Mouse (Mus musculus): ENCODE data around the gene Jag2.

Jag2 gene

DNA sequence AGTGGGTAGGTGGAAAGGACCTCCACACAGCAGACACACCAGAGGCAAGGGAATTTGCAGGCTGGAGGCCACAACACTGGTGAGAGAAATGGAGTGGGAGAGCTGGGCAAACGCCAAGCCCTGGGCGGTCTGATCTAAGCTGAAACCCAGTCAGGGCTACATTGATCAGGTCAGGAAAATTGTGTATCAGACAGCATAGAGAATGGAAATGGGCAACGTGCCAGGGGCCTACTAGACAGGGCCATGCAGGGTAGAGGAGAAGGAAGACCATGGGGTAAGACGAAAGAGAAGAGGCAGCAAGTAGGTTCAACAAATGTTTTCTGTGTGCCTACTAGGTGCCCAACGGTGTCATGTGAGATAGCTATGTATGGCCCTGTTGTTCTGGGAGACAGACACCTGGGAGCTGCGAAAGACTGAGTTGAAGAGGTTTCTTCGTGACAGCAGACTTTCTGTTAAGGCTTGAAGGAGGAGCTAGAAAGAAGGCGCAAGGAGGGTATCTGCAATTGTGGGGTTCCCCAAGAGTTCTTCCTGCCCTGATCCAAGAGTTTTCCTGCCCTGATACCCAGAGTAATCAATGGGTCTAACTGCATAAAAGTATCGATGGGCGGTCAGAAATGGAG, 11.7 kb upstream of the Jag2 start:
- in situ Hi-C loops (cut with MboI): no loop called here

DNA sequence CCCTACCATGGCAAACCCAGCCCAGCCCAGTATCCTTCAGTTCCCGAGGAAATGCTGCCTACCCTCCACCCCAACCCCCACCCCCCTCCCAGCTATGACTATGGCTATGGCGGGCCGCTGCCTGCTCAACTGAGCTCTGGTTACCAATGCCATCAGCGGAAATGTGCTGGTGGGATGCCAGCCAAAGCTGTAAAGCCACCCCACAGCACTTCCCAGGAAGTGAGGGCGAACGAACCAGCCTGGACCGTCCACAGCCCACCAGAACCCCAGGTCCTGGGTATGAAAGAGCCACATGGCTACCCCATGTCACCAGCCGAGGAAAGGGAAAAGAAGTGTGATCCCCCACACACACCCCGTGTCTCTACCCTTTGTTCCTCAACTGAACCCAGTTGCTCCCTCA, 11.1 kb upstream of the Jag2 start:
- in situ Hi-C loops (cut with MboI): no loop called here

DNA sequence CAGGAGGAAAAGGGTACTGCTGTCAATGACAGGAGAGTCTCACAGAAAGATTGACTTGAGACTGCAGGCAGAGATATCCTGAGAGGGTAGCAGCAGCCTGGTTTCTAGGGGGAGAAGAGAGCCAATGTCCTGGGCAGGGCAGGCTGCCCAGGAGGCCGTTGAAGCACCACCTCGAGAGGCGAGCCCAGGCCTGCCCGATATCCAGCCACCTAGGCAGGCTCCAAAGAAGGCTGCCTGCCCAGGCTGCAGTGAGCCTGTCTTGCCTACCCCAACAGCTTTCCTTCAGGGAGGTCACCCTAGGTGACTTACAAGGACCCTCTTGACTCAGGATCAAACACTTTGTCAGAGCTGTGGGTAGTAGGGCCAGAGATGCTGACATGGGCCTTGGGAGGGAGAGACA, 10.7 kb upstream of the Jag2 start:
- in situ Hi-C loops (cut with MboI): no loop called here

DNA sequence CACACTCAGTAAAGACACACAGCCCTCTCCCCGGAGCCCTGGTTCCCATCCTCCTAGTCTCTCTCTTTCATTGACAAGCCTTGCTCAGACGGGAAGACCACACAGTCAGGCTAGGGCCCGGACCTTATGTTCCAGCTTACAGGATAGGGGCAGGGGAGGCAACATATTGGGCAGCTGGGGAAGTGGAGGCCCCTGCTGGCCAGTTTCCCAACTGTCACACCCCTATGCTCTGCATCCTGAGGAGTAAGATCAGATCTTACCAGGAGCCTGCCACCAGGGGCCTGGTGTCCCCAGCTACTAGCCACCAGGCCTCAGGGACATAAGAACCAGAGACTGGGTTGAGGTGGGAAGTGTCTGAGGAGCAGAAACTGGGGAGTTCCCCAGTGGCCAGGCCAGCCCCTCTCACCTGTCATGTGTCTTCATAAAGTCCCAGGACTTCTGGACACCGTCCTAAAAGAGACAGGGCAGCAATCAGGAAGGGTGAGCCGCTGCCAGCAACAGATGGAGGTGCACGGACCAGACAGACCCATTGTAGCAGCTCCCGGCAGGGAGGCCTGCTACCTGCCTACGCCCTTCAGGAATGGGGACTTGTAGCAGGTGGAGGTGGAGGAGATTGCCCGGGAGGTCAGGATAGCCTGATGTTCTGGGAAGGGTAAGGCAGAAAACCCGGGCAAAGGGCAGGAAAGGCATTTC, 9.4 kb upstream of the Jag2 start:
- in situ Hi-C loops (cut with MboI): no loop called here

DNA sequence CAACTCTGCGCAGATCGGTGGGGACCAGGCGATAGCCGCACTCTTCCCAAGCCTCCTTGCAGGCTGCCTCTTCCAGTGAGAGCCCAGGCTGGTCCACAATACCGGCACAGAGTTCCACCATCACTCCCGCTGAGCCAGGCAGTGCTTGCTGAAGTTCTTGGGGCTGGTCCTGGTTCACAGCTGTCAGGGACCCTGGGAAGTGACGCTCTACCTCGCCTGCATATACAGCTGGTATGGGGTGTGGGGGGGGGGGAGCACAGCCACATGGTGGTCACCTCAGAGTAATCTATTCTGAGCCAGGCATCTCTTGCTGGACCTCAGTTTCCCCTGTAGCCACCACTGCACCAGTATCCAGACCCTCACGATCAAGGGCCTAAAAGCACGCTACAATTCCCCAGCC, 8.8 kb upstream of the Jag2 start:
- in situ Hi-C loops (cut with MboI): no loop called here

DNA sequence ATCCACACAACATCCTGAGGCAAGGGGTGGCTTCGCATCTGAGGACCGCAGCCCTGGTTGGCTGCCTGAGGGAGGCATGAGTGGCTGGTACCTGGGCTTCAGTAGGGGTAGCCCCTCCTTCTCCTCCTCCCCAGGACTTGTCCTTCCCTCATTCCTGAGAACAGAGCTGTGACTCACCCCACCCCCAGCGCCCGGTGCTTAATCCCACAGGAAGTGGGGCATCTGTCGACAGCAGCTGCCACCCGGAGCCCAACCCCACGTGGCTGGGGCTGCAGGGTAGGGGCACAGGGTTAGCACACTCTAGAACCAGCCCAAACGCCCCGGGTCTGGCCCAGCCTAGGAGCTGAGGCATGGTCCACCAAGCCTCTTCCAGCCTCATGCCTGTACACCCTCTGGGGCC, 8.3 kb upstream of the Jag2 start:
- in situ Hi-C loops (cut with MboI): no loop called here

DNA sequence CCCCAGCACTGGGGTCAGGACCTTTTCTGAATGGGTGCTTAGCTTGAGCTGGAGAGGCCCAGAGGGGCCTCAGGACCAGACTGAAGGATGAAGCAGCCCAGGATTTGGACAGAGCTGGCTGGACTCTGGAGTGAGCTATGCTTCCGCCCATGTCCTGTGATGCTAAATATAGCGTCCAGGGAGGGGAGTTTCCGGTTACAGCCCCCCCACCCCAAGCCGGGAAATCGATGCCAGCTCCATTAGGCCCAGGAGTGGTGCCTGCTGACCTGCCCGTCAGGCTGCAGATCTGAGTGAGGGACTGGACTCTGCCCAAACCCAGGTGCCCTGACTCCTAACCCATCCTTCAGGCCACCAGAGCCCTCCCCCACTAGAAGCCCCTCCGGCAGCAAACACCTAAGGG, 3.1 kb upstream of the Jag2 start:
- in situ Hi-C loops (cut with MboI): no loop called here

DNA sequence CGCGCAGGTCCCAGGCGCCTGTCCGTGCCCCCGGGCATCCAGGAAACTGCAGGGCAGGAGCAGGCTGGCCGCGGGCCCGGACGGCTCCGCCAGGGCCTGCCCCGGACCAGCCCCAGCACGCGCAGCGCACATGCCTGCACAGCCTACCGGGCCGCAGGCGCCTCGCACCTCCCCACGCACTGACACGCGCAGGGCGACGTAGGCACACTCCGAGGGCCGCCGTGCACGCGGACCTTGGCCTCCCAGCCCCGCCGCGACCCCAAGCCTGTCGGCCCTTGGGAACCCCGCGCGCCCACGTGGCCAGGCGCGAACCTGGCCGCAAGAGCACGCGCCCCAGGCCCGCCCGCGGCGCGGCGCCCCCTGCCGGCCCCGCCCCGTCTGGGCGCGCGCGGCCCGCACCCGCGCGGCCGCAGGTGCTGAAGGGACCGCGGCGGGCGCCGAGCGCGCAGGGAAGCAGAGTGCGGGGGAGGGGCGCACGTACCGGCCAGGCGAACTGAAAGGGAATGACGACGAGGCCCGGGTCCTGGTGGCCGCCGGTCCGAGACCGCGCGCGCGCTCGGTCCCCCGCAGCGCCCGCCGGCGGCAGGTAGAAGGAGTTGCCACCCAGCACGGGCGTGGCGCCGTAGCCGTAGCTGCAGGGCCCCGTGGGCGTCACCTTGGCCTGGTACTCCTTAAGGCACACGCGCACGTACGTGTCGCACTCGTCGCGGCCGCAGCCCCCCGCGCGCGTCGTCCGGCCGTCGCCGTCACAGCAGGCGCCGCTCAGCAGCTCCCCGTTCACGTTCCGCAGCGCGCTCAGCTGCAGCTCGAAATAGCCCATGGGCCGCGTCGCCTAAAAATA, 955 bp downstream of the Jag2 start:
- in situ Hi-C loops (cut with MboI): no loop called here

DNA sequence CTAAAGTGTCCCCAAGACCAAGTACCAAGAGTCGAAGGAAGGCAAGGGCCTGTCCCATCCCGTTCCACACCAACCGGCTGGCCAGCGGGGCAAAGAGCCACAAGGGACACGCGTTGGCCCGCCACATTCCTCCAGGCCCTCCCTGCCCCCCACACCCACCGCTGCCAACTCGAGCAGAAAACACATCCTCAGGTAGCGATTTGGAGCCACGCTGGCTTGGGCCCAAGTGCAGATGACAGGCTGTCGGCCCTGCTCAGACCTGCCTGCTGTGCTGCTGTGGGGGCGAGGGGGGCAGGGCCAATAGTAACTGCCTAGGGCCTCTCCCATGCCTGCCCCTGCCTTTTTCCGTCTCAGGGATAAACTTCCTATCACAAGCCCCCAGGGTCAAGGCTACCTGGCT, 2.3 kb downstream of the Jag2 start:
- in situ Hi-C loops (cut with MboI): no loop called here

DNA sequence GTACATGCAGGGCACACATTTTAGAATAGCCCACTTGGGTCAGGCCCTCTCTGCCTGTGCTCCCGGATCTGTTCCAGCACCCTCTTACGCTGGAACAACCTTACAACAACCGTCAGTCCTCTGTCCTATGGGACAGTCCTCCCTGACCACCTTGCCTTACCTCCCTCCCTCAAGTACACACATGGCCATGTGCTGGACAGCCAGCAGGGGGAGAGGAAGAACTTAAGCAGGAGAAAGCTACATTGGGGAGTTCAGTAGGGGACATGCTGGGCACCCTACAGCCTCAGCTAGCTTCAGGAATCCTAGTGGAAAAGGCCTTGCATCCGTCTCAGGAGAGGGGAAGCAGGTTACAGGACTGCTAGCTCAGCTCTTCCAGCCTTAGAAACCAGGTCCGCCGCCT, 3.6 kb downstream of the Jag2 start:
- in situ Hi-C loops (cut with MboI): no loop called here

DNA sequence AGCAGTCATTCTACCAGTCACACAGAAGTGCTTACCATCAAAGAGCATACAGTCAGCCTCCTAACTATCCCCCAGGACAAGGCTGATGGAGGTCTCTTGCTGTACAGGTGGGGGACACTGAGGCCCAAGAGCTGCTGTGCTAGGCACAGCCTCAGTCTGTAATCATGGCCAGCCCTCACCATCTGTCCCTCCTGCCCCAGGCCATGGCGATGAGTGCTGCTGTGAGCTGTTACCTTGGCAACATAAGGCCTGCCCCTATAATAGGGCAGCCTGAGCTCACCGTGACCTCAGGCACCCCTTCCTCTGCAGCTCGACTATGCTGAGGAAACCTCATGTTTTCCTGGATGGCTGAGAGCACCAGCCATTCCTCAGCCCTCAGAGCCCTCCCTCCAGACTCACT, 7.0 kb downstream of the Jag2 start:
- in situ Hi-C loops (cut with MboI): no loop called here

DNA sequence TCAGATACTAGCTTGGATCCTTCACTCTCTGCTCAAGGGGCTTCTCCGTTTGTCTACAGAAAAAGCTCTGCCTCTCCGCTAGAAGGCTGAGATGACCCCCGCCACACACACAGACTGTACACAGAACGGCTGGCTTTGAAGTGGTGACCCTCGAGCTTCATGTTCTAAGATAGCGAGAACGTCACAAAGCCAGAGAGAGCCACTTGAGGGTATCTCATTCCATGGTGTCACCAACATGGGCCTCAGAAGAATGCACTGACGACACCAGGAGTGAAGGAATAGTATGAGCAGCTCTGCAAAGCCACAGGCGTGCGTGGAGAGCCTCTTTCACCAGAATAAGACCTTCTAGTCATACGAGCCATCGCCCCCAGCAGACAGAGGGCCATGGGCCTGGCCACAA, 8.1 kb downstream of the Jag2 start:
- in situ Hi-C loops (cut with MboI): no loop called here

DNA sequence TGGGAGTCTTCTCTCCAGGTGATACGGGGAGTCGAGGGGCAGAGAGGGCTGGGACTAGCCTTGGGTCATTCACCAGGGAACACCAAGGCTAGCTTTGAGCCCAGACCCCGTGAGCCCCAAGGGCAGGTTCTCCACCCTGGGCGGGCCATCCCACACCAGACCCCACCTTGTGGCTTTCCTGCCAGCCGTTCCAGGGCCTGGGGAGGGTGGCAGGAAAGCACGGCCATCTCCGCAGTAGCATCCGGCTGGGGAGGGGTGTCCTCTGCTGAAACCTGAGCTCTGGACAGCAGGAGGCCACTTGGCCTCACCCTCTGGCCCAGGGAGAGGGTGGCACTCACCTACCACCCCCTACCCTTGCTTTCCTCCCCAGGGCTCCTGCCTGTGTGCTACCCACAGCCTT, 11.7 kb downstream of the Jag2 start:
- in situ Hi-C loops (cut with MboI): no loop called here

DNA sequence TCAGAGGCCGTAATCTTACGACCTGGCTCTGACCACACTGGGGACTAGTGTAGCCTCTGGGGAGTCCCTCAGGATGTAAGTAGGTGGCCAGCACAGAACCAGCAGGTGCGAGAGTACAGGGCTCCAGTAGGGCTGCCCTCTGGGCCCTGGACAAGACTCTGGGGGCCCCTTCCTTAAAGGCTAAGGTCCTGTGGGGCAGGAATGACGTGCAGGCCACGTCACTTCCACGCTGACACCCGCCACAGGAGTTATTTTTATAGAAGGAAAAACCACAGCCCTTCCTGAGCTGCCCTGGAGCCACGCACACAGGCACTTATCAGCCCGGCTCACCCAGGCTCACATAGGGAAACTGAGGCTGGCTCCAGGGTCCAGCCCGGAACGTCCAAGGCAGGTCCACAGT, 12.1 kb downstream of the Jag2 start:
- in situ Hi-C loops (cut with MboI): no loop called here

DNA sequence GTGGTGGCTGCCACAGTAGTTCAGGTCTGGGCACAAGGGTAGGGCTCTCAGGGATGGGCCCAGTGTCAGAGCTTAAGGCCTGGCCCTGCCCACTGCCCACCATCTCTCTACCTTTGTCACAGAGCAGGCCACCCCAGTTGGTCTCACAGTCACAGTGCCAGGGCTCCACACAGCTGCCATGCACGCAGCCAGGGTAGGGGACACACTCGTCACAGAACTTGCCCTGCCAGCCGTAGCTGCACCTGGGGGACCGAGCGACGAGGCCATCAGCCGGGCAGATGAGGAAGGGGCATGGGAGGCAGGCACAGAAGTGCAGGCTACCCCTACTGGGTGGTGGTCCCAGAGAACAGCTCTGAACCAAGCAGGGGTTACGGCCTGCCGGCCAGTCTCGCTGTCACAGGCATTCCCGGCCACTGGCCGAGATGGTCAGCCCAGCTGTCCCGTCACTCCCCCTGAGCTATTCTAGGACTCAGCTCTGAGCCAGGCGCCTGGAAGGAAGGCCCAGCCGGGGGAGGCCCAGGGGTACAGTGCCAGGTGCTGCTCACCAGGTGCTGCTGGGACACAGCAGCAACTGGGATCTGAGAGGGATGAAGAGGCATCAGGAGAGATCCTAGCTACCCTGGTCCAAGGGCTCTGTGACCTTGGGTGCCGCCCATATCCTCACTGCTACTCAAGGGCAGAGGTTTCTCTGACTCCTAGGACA, 12.7 kb downstream of the Jag2 start:
- in situ Hi-C loops (cut with MboI): no loop called here

DNA sequence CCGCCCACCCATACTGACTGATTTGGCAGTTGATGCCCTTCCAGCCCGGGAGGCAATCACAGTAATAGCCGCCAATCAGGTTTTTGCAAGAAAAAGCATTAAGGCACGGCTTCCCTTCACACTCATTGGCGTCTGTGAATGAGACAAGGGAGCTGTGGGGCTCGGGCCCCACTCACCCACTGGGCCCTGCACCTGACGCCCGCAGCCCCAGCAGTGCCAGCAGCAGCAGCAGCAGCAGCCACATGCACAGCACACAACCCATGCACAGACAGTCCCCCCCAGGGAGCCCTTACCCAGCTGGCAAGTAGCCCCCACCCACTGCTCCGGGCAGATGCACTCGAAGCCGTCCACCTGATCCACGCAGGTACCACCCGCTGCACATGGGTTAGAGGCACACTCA, 14.0 kb downstream of the Jag2 start:
- in situ Hi-C loops (cut with MboI): no loop called here

DNA sequence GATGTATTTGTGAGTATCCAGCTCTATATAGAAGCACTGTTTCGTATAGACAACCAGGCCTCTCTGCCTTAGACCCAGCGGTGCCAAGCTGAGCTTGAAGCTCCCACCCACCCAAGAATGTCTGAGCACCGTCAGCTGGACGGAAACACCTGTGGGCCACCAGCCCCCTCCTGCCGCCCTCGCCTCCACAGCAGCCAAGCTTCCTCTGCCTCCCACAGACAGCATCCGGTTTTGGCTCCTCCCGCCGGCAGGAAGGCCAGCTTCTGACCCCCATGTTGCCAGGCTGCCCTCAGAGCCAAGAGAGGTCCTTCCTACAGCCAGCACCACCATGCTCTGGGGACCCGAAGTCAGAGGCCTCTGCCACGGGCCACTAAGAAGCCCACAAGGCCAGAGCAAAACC, 15.0 kb downstream of the Jag2 start:
- in situ Hi-C loops (cut with MboI): no loop called here

DNA sequence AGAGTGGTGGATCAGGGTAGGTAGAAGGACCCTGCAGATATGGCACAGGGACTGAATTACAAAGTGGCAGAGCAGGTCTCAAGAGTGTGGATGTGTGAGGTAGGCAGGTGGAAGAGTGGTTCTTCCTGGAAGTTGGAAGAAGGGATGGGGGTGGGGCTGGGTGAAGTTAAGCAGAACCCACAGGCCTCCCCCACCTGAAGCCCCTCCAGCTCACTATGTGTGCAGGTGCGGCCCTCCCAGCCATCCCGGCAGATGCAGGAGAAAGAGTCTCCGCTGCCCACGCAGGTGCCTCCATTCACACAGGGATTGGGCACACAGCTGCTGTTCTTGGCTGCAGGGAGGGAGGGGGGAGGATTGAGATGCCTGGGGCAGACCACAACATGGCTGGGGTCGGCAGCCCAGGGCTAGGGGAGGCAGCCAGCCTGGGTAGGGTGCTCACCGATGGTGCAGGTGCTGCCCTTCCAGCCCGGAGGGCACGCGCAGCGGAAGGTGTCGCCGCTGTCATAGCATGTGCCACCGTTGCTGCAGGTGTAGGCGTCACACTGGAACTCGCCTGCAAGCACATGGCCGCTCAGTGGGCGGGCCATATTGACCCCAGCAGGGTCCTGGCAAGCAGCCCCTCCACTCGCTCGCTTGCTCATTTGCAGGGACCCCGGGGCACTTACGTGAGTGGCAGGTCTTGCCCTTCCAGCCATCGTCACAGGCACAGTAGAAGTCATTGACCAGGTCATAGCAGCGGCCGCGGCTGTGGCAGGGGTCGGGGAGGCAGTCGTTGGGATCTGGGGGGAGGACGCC, 16.4 kb downstream of the Jag2 start:
- in situ Hi-C loops (cut with MboI): no loop called here

DNA sequence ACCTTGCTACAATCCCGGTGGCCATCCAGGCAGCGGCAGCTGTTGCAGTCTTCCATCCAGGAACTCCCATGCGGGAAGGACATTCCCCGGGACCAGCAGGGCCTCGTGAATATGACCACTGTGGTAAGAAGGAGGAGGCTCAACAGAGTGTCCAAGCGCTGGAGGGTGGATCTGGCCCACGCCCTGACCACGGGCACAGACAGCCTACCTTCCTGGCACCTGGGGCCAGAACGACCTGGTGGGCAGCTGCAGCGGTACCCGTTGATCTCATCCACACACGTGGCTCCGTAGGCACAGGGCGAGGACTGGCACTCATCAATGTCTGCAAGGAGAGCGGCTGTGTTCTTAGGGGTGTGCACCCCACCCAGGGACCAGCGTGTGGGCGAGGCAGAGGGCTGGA, 17.9 kb downstream of the Jag2 start:
- in situ Hi-C loops (cut with MboI): no loop called here

DNA sequence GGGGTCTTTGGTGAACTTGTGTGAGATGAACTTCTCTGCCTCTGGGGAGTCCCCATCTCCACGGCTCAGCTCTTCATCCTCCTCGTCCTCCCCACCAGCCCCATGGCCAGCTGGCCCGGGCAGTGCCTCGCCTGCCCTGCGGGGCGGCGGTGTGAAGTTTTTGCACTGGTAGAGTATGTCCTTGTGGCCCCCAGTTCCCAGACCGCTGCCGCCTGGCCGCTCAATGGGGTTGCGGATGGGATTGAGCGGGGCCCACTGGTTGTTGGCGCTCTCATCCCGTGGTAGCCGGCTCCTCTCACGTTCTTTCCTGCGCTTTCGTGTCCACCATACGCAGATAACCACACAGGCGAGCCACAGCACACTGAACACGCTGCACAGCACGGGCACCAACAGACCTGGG, 20.6 kb downstream of the Jag2 start:
- in situ Hi-C loops (cut with MboI): no loop called here

DNA sequence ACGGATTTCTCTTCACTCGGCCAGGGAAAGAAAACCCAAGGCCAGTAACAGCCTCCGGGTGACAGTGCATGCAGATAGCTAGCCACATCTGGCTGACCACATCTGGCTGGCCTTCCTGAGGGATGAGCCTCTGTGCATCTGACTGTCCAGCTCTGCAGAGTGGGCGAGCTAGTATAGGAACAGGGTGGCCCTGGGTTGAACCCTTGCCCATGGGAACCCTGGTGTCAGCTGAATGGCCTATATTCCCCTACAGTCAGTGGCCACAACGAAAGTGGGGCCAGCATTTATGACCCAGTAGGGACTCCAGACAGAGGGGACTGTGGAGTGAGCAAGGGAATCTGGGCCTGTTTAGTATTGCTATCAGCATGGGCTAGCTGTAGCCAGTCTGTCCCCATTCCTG, 24.6 kb downstream of the Jag2 start:
- in situ Hi-C loops (cut with MboI): no loop called here

DNA sequence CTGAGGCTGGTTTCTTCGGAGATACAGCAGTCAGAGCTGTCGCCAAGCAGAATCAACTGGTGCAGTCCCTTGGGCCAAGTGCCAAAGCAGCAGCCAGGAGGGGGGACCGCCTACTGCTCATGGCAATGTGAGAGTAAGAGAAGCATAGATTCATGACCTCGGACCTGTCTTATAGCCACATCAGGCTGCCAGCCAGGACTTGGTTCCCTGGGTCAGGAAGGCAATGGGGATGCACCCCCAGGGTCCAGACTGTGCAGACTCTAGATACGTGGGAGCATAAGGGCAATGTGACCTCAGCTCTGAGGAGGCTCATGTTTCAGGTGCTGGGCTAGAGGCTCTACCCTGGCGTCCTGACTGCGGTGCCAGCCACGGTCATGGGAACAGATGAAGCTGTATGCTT, 25.6 kb downstream of the Jag2 start:
- in situ Hi-C loops (cut with MboI): no loop called here
